Mouse (Mus musculus): ENCODE measurements around the gene Whrn.

GRCm38 (mm10) chr4:63375367-63375766 is 120.4 kb downstream of the Whrn start:
- no peak for TF ChIP-seq CTCF (IDR thresholded peaks at IDR 0.05; ENCODE audit: low read depth)
- TF ChIP-seq EP300 (IDR thresholded peaks at IDR 0.05; ENCODE audit: low read depth), result no peak
